Mouse (Mus musculus) forebrain, postnatal 0 days (tissue): ENCODE data around the gene Plcd1. TPM values are rescaled to one million over a fixed set of nuclear protein-coding genes. Genes with fewer than 3 reads are reported as not detected.

Experiments used
- ATAC-seq: fragments of 200-750 bp; cut with Nextera tagmentation; 2 replicates; pipeline ENCODE4 v1.8.0; 2017; ENCODE audit warnings: mild to moderate bottlenecking, moderate library complexity
- DNase-seq: peaks from one replicate; pipeline ENCODE4 v3.0.0-alpha.2; 2015
- H3K27ac ChIP-seq: fragments of 300-500 bp; sonication (generic); 2 replicates; pipeline ENCODE4 v1.5.1; 2014; ENCODE audit warnings: low read depth, mild to moderate bottlenecking, antibody characterized with exemption, low read length, moderate library complexity, mixed read lengths
- H3K27me3 ChIP-seq: fragments of 300-500 bp; sonication (generic); 2 replicates; pipeline ENCODE4 v1.6.1; 2014; ENCODE audit warnings: mild to moderate bottlenecking, low read length, mixed read lengths; ENCODE audit not compliant: insufficient read depth
- H3K36me3 ChIP-seq: fragments of 300-500 bp; sonication (generic); 2 replicates; pipeline ENCODE4 v1.6.1; 2014; ENCODE audit warnings: mild to moderate bottlenecking, moderate library complexity; ENCODE audit not compliant: insufficient read depth
- H3K4me1 ChIP-seq: fragments of 300-500 bp; sonication (generic); 2 replicates; pipeline ENCODE4 v1.6.1; 2014; ENCODE audit warnings: antibody characterized with exemption; ENCODE audit not compliant: insufficient read depth
- H3K4me2 ChIP-seq: fragments of 300-500 bp; sonication (generic); 2 replicates; pipeline ENCODE4 v1.6.1; 2014; ENCODE audit warnings: low read depth, mild to moderate bottlenecking, moderate library complexity
- H3K4me3 ChIP-seq: fragments of 300-500 bp; sonication (generic); 2 replicates; pipeline ENCODE4 v1.5.1; 2014; ENCODE audit warnings: low read depth, low read length, mixed read lengths
- H3K9ac ChIP-seq: fragments of 300-500 bp; sonication (generic); 2 replicates; pipeline ENCODE4 v1.6.1; 2014; ENCODE audit warnings: mild to moderate bottlenecking
- H3K9me3 ChIP-seq: fragments of 300-500 bp; sonication (generic); 2 replicates; pipeline ENCODE4 v1.6.1; 2016; ENCODE audit warnings: low read length
- CTCF ChIP-seq: sonication (generic); IDR thresholded peaks from 2 replicates; pipeline ENCODE4 v1.5.1; 2016; ENCODE audit warnings: antibody characterized with exemption, control low read depth, low read depth
- WGBS: fragments of 180-500 bp; shearing (Covaris S2); extraction: QIAGEN DNeasy Blood & Tissue Kit; methylation state at CpG from one replicate; pipeline ENCODE4 v1.1.7; 2014; 5-methylcytosine and 5-hydroxymethylcytosine counted together
- polyA plus RNA-seq: library from polyadenylated mRNA; unstranded; fragments of >200 nt; fragmentation: Nextera tagmentation; extraction: Ambion mirVana; gene quantifications from 2 replicates; pipeline ENCODE4 v1.2.1, GENCODE M21; 2015
- total RNA-seq: library from RNA; depleted of rRNA; stranded (reverse); fragments of >200 nt; gene quantifications from 2 replicates; pipeline ENCODE4 v1.2.3, GENCODE M21; 2014

Plcd1 gene
- total and polyA plus RNA-seq, 2 experiments from 2014 or later, result 11.3 to 16.1 TPM

DNA sequence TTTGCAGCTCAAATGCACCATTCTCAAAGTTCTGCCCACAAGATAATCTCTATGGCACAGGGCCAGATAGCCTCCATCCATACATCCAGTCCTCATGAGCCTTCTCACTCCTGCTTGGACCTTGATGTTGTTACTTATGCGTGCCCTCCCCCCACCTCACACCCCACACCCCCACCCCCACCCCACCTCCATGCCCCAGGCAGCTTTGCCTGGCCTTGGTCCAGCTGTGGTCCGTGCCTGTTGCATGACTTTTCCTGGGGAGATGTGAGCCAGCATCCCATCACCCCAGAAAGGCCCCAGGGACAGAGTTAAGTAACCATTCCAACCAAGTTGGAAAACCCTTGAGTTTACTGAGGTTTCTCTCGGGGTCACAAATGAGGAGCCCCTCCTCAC, 26.9 kb upstream of the Plcd1 start:
- ATAC-seq, result no peak
- no peak overlapping the region for H3K4me2 ChIP-seq
- H3K36me3 ChIP-seq, result no peaks in the 10 kb centered on the region
- no peak for TF ChIP-seq CTCF
- no peaks in the 10 kb centered on the region for H3K4me1 ChIP-seq
- no peak for DNase-seq
- H3K9me3 ChIP-seq, result no peaks in the 10 kb centered on the region
- no peak overlapping the region for H3K9ac ChIP-seq
- 70% methylated on average over 3 of the region's 3 CpGs for WGBS
- H3K4me3 ChIP-seq, result no peak overlapping the region
- no peaks in the 10 kb centered on the region for H3K27me3 ChIP-seq
- no peak overlapping the region for H3K27ac ChIP-seq

DNA sequence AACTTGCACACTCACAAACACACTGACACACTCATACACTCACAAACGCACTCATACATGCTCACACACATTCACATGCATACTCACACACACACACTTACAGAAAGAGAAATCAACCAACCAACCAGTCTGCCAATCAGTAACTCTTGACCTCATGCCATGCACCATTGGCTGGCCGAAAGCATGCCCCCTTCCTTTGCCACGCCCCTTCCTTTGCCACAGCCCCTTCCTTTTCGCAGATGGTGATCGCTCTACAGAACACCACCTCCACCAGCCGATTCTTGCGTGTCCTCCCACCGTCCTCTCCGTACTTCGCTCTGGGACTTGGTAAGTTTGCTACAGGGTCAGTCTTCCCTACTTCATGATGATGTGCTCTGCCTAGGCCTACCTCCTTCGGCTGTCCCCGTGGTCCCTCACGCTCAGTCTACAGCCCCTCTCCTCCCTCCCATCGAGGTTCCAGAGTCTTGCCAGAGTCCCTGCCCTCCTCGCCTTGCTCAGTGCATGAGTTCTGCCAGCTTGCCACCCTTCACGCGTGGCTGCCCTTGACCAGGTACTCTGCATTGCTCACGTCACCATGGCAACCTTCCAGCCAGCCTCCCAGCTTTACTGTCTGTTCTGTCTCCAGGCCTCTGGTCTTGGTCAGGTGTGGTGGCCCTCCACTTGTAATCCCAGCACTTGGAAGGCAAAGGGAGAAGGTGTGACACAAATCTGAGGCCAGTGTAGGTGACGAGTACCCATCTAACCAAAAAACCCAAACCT, 26.3 kb upstream of the Plcd1 start:
- H3K4me2 ChIP-seq, result no peak overlapping the region
- 83% methylated on average over 19 of the region's 19 CpGs for WGBS
- H3K9ac ChIP-seq, result no peak overlapping the region
- TF ChIP-seq CTCF, result no peak
- no peak for ATAC-seq
- no peak overlapping the region for H3K4me3 ChIP-seq
- DNase-seq, result no peak
- H3K4me1 ChIP-seq, result no peaks in the 10 kb centered on the region
- no peaks in the 10 kb centered on the region for H3K36me3 ChIP-seq
- H3K27ac ChIP-seq, result no peak overlapping the region
- no peaks in the 10 kb centered on the region for H3K27me3 ChIP-seq
- no peaks in the 10 kb centered on the region for H3K9me3 ChIP-seq

DNA sequence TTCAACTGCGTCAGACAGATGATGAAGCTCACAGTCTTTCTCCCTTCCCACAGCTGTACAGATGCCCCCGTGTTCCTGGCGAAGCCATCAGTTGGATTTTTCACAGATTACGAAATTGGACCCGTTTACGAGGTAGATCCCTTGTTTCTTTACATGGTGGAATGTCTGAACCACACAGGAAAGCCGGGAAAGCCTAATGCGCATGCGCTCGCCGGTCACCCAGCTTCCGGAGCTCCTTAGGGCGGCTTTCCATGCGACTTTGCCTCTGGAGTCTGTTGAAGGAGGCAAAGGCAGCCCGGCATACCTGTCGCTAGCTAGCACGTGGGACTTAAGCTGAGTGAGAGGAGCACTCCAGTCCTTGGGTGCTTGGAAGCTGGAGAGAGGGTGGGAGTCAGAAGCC, 21.6 kb upstream of the Plcd1 start:
- H3K27me3 ChIP-seq, result no peaks in the 10 kb centered on the region
- WGBS, result 88% methylated on average over 17 of the region's 17 CpGs
- no peak overlapping the region for H3K9ac ChIP-seq
- no peak for DNase-seq
- no peaks in the 10 kb centered on the region for H3K4me1 ChIP-seq
- TF ChIP-seq CTCF, result no peak
- H3K27ac ChIP-seq, result no peak overlapping the region
- H3K36me3 ChIP-seq, result no peaks in the 10 kb centered on the region
- no peak for ATAC-seq
- H3K4me3 ChIP-seq, result no peak overlapping the region
- no peak overlapping the region for H3K4me2 ChIP-seq
- no peaks in the 10 kb centered on the region for H3K9me3 ChIP-seq

DNA sequence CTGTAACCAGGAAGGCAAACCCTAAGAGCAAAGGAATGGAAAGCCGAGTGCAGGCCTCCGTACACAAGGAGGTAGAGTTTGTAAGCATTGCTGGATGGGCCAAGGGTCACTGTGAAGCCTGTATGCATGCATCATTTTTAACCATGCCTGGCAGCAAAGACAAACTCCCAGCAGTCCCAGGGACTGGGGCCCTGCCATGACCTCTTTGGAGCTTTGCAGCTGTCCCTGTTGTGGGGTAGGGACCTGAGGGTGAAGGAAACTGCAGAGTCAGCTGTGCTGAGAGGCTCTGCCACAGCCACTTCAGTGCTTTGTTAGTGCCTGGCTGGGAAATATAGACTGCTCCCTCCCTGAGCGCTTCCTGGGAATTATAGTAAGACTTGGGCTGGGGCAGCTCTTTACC, 17.3 kb upstream of the Plcd1 start:
- Histone ChIP-seq H3K9ac (no peak overlapping the region), H3K4me1 (no peaks in the 10 kb centered on the region), H3K9me3 (no peaks in the 10 kb centered on the region), H3K27ac (no peak overlapping the region), H3K4me2 (no peak overlapping the region), H3K4me3 (no peak overlapping the region), H3K27me3 (no peaks in the 10 kb centered on the region), H3K36me3 (no peaks in the 10 kb centered on the region)
- no peak for ATAC-seq
- 54% methylated on average over 3 of the region's 3 CpGs for WGBS
- no peak for DNase-seq
- no peak for TF ChIP-seq CTCF

DNA sequence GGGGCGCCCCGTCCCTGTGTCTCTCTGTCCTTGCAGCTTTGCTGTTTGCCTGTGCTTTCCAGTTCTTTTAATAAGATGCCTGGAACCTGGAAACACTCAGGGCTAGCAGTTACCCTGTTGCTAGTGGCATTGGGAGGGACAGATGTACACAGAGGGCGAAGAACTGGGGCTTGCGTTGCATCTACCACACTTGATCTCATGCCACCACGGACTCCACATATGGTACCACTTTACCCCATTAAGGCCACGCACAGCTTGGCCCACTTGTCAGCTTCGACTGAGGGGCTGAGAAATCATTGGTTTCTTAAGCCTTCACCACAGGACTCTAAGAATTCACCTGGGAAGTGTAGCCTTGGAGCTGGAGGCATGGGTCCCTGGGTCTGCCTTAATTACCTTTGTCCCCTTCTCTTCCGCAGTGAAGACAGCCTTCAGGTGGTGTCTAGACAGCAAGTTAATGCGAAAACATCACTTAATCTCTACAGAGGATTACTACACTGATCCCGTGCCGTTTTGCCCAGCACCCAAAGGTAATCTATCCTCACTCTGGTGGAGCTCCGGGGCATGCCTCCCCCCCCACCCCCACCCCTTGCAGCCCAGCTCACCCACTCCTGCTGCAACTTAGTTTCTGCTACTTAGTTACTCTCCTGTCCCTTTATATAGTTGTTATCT, 16.5 kb upstream of the Plcd1 start:
- DNase-seq (no peak), ATAC-seq (no peak)
- TF ChIP-seq CTCF, result no peak
- Histone ChIP-seq H3K27me3 (no peaks in the 10 kb centered on the region), H3K36me3 (no peaks in the 10 kb centered on the region), H3K9me3 (no peaks in the 10 kb centered on the region), H3K27ac (no peak overlapping the region), H3K4me1 (no peaks in the 10 kb centered on the region), H3K4me2 (no peak overlapping the region), H3K9ac (no peak overlapping the region), H3K4me3 (no peak overlapping the region)
- 51% methylated on average over 12 of the region's 12 CpGs for WGBS

DNA sequence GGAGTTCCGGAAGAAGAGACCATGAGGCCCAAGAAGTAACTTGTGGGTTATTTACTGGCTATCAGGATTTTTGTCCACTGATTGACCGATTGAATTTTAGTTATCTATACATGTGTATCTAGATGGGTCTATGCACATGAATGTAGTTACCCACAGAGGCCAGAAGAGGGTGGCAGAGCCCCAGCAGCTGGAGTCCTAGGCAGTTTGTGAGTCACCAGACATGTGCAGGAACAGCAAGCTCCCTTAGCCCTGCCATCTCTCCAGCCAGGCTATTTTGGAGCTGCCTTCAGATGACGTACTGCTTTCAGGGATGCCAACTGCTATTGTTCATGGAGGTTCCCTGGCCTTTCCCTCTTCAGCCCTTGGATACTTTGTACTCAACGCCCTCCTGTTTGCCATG, 14.3 kb upstream of the Plcd1 start:
- Histone ChIP-seq H3K9ac (no peak overlapping the region), H3K27ac (no peak overlapping the region), H3K4me3 (no peak overlapping the region), H3K27me3 (peaks cover 8% of the 10 kb centered on the region; the same call in 1 of the 2 replicates), H3K36me3 (no peaks in the 10 kb centered on the region), H3K4me2 (no peak overlapping the region), H3K4me1 (peaks cover 4% of the 10 kb centered on the region; the same call in 1 of the 2 replicates), H3K9me3 (no peaks in the 10 kb centered on the region)
- ATAC-seq (no peak), DNase-seq (no peak)
- TF ChIP-seq CTCF, result peak; percentile 50
- 85% methylated on average over 4 of the region's 4 CpGs for WGBS

DNA sequence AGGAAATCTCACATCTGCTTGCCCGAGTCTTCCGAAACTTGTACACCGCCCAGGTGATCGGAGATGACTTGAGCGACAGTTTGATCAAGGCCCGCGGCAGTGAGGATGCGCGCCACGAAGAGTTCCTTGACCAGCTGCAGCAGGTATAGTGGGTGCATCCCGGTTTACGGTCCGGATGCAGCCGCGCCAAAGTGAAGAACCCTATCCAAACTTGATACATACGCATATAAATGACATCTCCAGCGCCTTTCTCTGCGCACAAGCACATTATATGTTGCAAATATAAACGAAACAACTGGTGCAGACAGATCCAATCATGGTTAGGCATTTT, 9.4 kb upstream of the Plcd1 start:
- Histone ChIP-seq H3K4me2 (peak overlapping the region; percentile 70), H3K27ac (no peak overlapping the region), H3K9me3 (no peaks in the 10 kb centered on the region), H3K27me3 (peaks cover 8% of the 10 kb centered on the region; the same call in 1 of the 2 replicates), H3K4me1 (peaks cover 4% of the 10 kb centered on the region; the same call in 1 of the 2 replicates), H3K36me3 (no peaks in the 10 kb centered on the region), H3K4me3 (peak overlapping the region; percentile 62), H3K9ac (peak overlapping the region; percentile 45)
- TF ChIP-seq CTCF, result no peak
- WGBS, result 3% methylated on average over 19 of the region's 19 CpGs
- ATAC-seq, result no peak; the same call in 1 of the 2 replicates
- no peak for DNase-seq
